Mouse (Mus musculus): Measurements from ENCODE around the gene Nfe2l1.
"Not testable (repeated sequence)": the region's sequence is repeated elsewhere in the genome, so short reads cannot be mapped to it uniquely, and the experiment has no call there.

Nfe2l1 gene

DNA sequence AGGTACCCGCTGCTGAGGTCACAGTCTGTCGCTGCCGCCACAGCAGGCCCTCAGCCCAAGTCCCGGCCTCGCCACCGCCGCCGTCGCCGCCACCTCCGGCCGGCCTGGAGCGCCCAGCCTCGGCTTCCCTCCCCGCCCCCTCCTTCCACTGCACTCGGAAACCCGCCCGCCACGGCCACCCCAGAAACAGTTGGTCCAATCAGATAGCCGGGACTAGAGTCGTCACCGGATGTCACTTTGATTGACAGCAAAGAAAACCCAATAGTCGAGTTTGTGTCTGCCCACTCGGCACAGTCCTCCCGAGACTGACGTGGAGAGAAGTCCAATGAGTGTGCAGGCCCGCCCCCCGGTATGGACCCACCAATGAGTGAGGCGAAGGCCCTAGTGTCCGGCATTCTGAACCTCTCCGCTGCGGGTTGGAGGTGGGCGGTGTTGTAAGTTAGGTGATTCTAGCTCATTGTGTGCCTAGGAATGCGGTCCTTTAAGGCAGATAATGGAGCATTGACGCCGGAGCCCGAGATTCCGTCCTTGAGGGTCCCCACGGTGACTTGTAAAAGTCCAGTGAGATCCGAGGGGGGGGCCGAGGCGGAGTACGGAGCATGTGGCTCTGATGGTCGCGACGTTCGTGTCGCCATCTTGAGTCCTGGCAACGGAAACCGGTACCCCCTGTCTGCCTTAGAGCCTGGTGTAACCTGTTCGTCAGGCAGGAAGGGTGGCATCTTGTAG is at the start of gene Nfe2l1:
Gene Nfe2l1, minus strand, starts transcription at position 156 of the 726 bp plus-strand sequence.
- peak; percentile 97 for DNase-seq (ENCODE audit: low read depth)

GRCm38 (mm10) chr11:96879359-96879758 is 49.6 kb upstream of the Nfe2l1 start:
- no peak for DNase-seq (ENCODE audit: low read depth)

- DNase-seq (ENCODE audit: low read depth) = no peak
These were observed 48.9 kb upstream of the Nfe2l1 start for GRCm38 (mm10) chr11:96878715-96879114.

- no peak for DNase-seq (ENCODE audit: low read depth)
These were observed 47.3 kb upstream of the Nfe2l1 start for GRCm38 (mm10) chr11:96877071-96877470.

GRCm38 (mm10) chr11:96876300-96877040 is 46.7 kb upstream of the Nfe2l1 start:
- DNase-seq (ENCODE audit: low read depth) = no peak

- peak; percentile 64 for DNase-seq (ENCODE audit: low read depth)
These were observed 46.0 kb upstream of the Nfe2l1 start for GRCm38 (mm10) chr11:96875745-96876144.

DNA sequence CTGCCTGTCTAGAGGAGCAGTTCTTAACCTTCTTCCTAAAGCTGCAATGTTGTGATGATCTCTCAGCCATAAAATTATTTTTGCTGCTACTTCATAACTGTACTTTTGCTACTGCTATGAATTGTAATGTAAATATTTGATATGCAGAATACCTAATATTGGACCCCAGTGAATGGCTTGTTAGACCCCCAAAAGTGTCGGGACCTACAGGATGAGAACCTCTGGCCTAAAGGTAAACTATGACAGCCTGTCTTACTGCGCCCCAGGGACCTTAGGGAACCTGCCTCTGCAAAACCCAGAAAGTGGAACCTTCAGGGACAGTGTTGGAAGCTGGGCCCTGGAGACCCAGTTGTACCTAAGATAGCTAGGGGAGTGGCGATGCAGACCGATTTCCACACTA is 45.5 kb upstream of the Nfe2l1 start:
- DNase-seq (ENCODE audit: low read depth) = no peak

- DNase-seq (ENCODE audit: low read depth) = no peak
These were observed 43.9 kb upstream of the Nfe2l1 start for GRCm38 (mm10) chr11:96873601-96874140.

DNA sequence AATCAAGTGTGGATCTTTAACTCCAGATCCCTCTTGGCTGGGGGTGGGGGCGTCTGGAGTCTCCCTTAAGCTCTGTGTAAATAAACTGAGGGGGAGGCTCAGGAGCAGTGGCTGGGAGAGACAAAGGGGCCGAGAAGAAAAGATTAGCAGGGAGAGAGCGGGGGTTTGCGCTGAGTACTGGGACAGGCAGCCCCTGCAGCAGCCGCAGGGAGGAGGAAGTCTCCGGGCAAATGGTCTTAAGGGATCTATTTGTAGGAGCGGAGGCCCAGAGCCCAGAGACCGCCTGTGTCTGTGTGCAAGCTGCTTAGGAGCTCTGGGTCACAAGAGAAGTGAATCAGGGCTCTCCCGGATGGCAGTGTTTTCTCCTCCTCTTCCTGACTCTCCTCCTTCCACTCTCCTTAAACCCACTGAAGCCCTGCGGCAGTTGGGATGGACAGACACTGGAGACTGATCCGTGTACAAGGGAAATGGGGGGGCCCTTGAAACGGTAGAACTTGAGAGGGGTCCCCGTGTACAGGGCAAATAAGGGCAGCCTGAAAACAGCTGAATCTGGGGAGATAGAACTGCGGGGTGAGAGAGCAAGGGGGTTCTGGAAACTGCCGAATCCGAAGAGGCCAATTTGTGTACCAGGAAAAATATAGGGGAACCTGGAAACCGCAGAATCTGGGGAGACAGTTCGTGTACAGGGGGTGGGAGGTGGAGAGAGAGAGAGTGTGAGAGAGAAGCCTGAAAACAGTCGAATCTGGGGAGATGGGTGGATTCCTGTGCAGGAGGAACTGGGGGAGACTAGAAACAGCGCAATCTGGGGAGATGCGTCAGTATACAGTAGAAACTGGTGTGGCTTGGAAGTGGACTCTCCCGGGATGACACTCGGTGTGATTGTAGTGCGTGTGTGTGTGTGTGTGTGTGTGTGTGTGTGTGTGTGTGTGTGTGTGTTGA is 42.9 kb upstream of the Nfe2l1 start:
- no peak for DNase-seq (ENCODE audit: low read depth)

GRCm38 (mm10) chr11:96867149-96867548 is 37.4 kb upstream of the Nfe2l1 start:
- DNase-seq (ENCODE audit: low read depth) = peak; percentile 84

- DNase-seq (ENCODE audit: low read depth) = peak; percentile 16
These were observed 33.6 kb upstream of the Nfe2l1 start for GRCm38 (mm10) chr11:96863206-96863995.

DNA sequence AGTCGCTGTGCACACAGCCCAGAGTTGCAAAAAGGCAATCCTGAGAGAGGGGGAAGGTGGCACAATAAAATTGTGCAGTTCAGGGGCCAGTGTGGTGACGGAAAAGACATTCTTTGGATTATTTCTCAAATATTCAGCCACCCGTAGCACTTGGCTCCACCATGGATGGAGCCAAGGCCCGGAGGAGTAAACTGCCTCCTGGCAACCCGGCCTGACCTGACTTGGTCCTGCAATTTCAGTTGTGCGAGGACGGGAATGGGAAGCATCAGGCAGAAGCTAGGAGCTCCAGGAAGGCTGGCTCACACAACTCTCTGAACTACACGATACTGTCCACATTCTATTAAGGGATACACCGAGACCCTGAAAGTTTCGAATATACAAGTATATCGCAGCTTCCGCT is 32.8 kb upstream of the Nfe2l1 start:
- DNase-seq (ENCODE audit: low read depth) = no peak

DNA sequence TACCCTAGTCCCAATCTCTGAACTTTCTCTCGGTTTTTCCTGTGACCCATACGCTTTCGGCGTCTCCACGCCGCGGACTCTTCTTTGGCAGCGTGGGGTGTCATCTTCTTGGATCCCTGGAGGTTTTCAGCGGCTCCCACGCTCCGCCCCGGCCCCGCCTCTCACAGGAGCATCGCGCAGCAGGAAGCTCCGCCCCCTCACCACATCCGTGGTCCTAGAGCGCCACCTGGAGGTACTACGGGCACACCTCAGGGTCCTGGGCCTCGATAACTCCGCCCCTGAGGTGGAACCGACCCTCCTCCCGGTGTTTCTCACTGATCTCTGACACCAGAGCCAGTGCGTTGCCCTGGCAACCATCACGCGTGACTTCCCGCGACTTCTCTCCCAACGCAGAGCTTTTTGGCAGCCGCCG is 32.1 kb upstream of the Nfe2l1 start:
- peak; percentile 98 for DNase-seq (ENCODE audit: low read depth)

GRCm38 (mm10) chr11:96861446-96861845 is 31.7 kb upstream of the Nfe2l1 start:
- no peak for DNase-seq (ENCODE audit: low read depth)

DNA sequence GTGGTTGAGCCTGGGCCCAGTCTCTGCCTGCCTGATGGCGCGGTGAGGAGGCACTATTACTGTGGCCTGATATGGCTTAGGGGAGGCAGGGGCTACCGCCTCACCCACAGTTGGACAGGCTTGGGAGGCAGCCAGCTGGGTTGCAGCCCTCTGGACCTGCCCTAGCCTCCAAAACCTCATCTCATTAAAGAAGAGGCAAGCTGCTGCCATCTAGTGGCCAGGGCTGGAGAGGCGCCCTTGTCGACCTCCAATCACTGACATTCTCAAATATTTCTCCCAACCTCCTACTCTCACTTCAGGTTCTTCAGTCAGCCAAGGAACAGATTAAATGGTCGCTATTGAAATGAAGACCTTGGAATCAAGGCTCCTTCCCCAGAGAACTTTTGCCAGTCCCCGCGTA is 30.8 kb upstream of the Nfe2l1 start:
- peak; percentile 87 for DNase-seq (ENCODE audit: low read depth)

DNA sequence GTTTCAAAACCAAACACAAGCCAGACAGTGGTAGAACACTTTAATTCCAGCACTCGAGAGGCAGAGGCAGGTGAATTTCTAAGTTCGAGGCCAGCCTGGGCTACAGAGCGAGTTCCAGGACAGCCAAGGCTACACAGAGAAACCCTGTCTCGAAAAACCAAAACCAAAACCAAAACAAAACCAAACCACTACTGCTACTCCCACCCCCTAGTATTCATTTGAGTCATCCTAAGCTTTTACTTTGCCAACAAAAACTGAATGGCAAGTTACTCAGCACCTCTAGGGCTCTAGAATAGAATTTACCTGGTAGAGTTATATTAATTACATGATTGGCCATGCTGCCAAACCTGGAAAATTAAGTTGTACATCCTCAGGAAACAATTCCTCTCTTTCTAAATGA is 29.9 kb upstream of the Nfe2l1 start:
- DNase-seq (ENCODE audit: low read depth) = no peak

- DNase-seq (ENCODE audit: low read depth) = no peak
These were observed 27.7 kb upstream of the Nfe2l1 start for GRCm38 (mm10) chr11:96857446-96857845.

GRCm38 (mm10) chr11:96849681-96850467 is 20.1 kb upstream of the Nfe2l1 start, which contains the start of gene Copz2:
TSS of gene Copz2 (plus strand) at chr11:96849870.
- DNase-seq (ENCODE audit: low read depth) = no peak

- not testable (repeated sequence) for DNase-seq (ENCODE audit: low read depth)
These were observed 19.4 kb upstream of the Nfe2l1 start for GRCm38 (mm10) chr11:96849145-96849544.

- DNase-seq (ENCODE audit: low read depth) = no peak
These were observed 18.9 kb upstream of the Nfe2l1 start for GRCm38 (mm10) chr11:96848694-96849093.
